Mouse (Mus musculus) common myeloid progenitor, adult 5-6 weeks (primary cell): ENCODE data around the gene Btbd2. TPM values are rescaled to one million over a fixed set of nuclear protein-coding genes. Genes with fewer than 3 reads are reported as not detected.

Source experiments
- ATAC-seq: replicated peaks from 2 replicates; pipeline ENCODE4 v1.8.0; 2016; ENCODE audit warnings: low read depth, mild to moderate bottlenecking, moderate TSS enrichment, inconsistent platforms; ENCODE audit not compliant: poor library complexity, severe bottlenecking
- total RNA-seq: library from RNA; stranded (forward); fragments of 200-1000, 187-1606 nt; gene quantifications from 2 replicates; pipeline ENCODE4 v1.2.3, GENCODE M21; 2017

The Btbd2 gene
- total RNA-seq, 1 experiment from 2014 or later, result 27.1 TPM

- ATAC-seq, result peak; percentile 45
Observed at GRCm38 (mm10) chr10:80692249-80693165, 35.6 kb upstream of the Btbd2 start.

- peak; percentile 62 for ATAC-seq
Observed at GRCm38 (mm10) chr10:80687850-80688249, 31.0 kb upstream of the Btbd2 start.

GRCm38 (mm10) chr10:80686617-80687016 is 29.7 kb upstream of the Btbd2 start:
- ATAC-seq, result no peak

GRCm38 (mm10) chr10:80684984-80685383 is 28.1 kb upstream of the Btbd2 start:
- ATAC-seq, result 0 out of 2 replicates have a peak, but pooled peaks have one; percentile 10

- ATAC-seq, result peak; percentile 77
Observed at GRCm38 (mm10) chr10:80684214-80684613, 27.3 kb upstream of the Btbd2 start.

GRCm38 (mm10) chr10:80683647-80684046 is 26.8 kb upstream of the Btbd2 start:
- ATAC-seq, result no peak

- no peak for ATAC-seq
Observed at GRCm38 (mm10) chr10:80682003-80682402, 25.1 kb upstream of the Btbd2 start.

- ATAC-seq, result no peak
Observed at GRCm38 (mm10) chr10:80680260-80680696, 23.4 kb upstream of the Btbd2 start.

- no peak for ATAC-seq
Observed at GRCm38 (mm10) chr10:80679556-80680259, 22.8 kb upstream of the Btbd2 start.

GRCm38 (mm10) chr10:80678601-80679377 is 21.9 kb upstream of the Btbd2 start:
- peak; percentile 3; the same call in 1 of the 2 replicates for ATAC-seq

GRCm38 (mm10) chr10:80677942-80678436 is 21.1 kb upstream of the Btbd2 start, which contains the start of gene Mknk2:
Gene Mknk2 (minus strand): TSS chr10:80678112.
- peak; percentile 68 for ATAC-seq

- no peak for ATAC-seq
Observed at GRCm38 (mm10) chr10:80677128-80677875, 20.4 kb upstream of the Btbd2 start.

- peak; percentile 58 for ATAC-seq
Observed at GRCm38 (mm10) chr10:80676198-80676928, 19.5 kb upstream of the Btbd2 start.

- ATAC-seq, result no peak
Observed at GRCm38 (mm10) chr10:80675405-80676197, 18.7 kb upstream of the Btbd2 start.

- ATAC-seq, result no peak
Observed at GRCm38 (mm10) chr10:80674851-80675404, 18.1 kb upstream of the Btbd2 start.

- ATAC-seq, result no peak
Observed at GRCm38 (mm10) chr10:80674161-80674711, 17.4 kb upstream of the Btbd2 start.

- no peak for ATAC-seq
Observed at GRCm38 (mm10) chr10:80673690-80674089, 16.8 kb upstream of the Btbd2 start.
